Mouse (Mus musculus): ENCODE measurements at regions not wholly inside any gene's neighbourhood (a gene's known extent, or its start where the extent isn't known, plus 50 kb on each side); places are given as distances from the start of the nearest gene placed in this dataset.
"Not testable (repeated sequence)": the region's sequence is repeated elsewhere in the genome, so short reads cannot be mapped to it uniquely, and the experiment has no call there.

- not testable (repeated sequence) for TF ChIP-seq ZNF384 (IDR thresholded peaks at IDR 0.05; ENCODE audit: low read depth, low read length); HCFC1 (IDR thresholded peaks at IDR 0.05; ENCODE audit: borderline replicate concordance, insufficient read depth, low read length)
Measured at GRCm38 (mm10) chr14:14478159-14478558, 77.1 kb downstream of the Olfr721-ps1 start.
